Mouse (Mus musculus) spleen, postnatal 10 days (tissue): ENCODE data around the gene Eps15l1.

Source experiments
- DNase-seq, 2 experiments: peaks; one replicate each; pipeline ENCODE4 v3.0.0; 2021 to 2022; ENCODE audit warnings: low spot score in 2 of 2

The Eps15l1 gene

GRCm38 (mm10) chr8:72291104-72291503 lies 130.2 kb downstream of the Eps15l1 start:
- DNase-seq: no peak
